Mouse (Mus musculus): ENCODE data around the gene Cers6.
A peak's percentile ranks its signal among the peaks of the same experiment; 100 is the strongest.

The Cers6 gene

DNA sequence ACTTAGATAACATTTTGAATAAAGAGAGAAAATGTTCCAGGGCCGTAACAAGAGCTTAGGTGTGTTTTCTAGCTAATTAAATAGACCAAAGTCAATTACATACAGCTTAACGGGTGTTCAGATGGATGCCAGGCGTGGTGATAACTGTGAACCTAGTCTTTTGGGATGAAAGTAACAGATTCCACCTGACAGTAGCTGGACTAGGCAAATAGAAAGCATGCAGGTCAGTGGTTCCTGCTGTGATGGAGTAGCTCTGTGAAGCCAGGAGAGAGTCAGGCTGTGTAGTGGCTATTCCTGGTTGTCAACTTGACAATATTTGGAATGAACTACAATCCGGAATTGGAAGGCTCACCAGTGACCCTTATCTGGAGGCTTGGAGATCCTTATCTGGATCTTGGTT is 56.3 kb downstream of the Cers6 start:
- no peak for DNase-seq (ENCODE audit: low spot score)

- DNase-seq (ENCODE audit: low spot score) = no peak
Observed at GRCm38 (mm10) chr2:68924344-68924743, 63.1 kb downstream of the Cers6 start.

DNA sequence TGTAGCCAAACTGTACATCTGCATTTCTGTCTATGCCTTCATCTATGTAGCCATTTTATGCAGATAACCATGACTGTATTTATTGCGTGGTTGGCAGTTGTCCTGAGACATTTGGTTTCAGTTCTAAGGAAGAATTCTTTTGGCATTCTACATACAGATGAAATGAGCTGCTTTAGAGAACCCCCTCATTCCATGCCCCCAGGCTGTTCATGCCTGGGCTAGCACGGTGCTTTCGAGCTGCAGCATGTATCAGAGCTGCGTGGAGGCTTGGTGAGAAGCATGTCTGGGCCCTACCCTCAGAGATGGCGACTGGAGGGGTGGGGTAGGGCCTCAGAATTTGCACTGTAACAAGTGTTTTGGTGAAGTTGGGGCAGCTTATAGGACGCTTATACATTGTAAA is 64.3 kb downstream of the Cers6 start:
- DNase-seq (ENCODE audit: low spot score) = no peak

- no peak for DNase-seq (ENCODE audit: low spot score)
Observed at GRCm38 (mm10) chr2:68926913-68927790, 65.9 kb downstream of the Cers6 start.

DNA sequence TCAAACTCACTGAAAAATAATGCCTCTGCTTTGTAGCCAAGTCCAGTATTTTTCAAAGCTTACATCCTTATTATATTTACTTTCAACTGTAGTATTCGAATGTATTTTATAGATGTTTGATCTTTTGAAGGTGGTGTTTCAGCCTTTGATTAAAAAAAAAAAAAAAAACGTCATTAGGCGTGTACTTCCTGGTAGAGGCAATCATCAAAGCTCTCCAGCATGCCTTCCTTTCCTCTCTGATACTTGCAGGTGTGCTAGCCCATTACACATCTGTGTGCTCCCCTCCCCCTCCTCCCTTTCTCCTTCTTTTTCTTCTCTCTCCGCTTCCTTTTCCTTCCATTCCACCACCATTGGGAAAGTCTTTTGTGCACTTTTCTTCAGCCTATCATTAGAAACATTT is 71.0 kb downstream of the Cers6 start:
- no peak for DNase-seq (ENCODE audit: low spot score)

DNA sequence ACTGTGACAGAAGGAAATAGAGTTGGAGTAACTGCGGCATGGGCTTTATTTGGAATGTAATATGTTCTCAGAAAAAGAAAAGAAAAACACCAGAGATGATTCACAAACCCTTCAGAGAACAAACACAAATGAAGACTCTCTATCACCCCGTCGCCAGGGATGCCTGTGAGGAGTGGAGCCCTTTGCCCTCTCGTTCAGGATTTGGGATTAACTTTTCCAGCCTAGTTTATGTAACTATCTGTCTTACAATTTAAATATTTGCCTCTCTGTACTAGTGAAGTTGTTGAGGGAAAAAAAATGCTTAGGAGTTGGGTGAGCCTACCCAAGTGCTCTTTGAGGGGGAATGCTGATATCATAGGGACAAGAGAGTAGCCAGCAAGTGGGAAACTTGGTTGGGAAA is 71.4 kb downstream of the Cers6 start:
- no peak for DNase-seq (ENCODE audit: low spot score)

GRCm38 (mm10) chr2:68934651-68935050 is 73.4 kb downstream of the Cers6 start:
- peak; percentile 50 for DNase-seq (ENCODE audit: low spot score)

DNA sequence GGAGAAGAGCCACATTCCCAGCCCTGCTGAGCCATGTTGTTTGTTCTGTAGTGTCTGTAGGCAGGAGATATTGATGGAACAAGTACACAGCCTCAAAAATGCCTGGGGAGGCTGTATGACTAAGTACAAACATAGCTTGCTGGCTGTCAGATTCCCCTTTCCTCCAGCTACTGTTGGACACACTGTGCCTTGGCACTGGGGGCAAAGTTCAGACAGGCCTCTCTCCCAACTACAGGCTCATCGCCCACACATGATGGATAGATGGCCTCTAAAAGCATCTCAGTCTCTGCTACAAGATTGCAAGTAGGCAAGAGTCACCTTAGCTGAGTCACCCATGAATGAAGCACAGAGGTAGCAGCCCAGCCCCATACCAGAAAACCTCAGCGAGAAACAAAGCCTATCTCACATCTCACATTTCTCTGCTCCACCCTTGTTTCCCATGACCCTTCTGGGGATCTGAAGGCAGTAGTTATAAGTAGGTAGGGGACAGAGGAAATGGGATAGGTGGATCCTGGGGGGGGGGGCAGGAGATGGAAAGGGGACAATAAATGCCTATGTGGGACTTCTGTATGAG is 74.6 kb downstream of the Cers6 start:
- DNase-seq (ENCODE audit: low spot score) = no peak

- no peak for DNase-seq (ENCODE audit: low spot score)
Observed at GRCm38 (mm10) chr2:68936773-68937172, 75.5 kb downstream of the Cers6 start.

DNA sequence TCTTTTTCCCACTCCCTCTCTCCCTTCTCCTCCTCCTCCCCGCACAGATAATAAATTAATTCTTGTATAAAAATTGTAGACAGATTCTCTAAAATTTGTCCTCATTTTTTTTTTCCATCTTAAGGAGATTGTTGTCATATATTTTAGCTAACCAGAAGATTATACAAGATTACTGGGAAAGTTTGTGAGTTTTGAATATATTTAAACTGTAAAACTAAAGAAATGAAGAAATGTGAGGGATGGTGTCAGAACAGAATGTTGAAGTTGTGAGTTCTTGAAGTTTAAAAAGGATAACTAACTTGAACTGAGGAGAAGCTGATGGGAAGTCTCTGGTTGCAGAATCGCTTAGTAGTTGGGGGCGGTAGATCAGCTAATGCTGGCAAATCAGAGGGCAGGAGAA is 76.6 kb downstream of the Cers6 start:
- DNase-seq (ENCODE audit: low spot score) = no peak

GRCm38 (mm10) chr2:68944898-68945297 is 83.7 kb downstream of the Cers6 start:
- no peak for DNase-seq (ENCODE audit: low spot score)

GRCm38 (mm10) chr2:68945976-68946375 is 84.7 kb downstream of the Cers6 start:
- DNase-seq (ENCODE audit: low spot score) = no peak

- DNase-seq (ENCODE audit: low spot score) = no peak
Observed at GRCm38 (mm10) chr2:68946819-68947218, 85.6 kb downstream of the Cers6 start.

DNA sequence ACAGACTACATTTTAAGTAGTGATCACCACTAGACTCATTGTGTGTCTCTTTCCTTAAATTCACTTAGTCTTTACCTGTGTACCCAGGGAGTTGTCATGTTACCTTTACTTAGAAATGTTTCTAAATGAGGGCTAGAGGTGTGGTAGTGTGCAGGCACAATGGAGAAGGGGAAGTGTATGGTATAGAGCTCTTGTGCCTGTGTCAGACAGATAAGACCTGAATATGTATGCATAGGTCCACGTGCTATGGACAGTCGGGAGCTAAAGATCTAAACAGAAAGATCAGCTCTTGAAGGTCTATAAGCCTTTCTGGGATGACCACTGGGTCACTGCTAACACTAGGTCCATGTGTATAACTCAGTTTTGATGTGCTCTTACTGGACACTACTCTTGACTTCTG is 87.9 kb downstream of the Cers6 start:
- no peak for DNase-seq (ENCODE audit: low spot score)

- peak; percentile 24 for DNase-seq (ENCODE audit: low spot score)
Observed at GRCm38 (mm10) chr2:68949728-68950127, 88.5 kb downstream of the Cers6 start.

DNA sequence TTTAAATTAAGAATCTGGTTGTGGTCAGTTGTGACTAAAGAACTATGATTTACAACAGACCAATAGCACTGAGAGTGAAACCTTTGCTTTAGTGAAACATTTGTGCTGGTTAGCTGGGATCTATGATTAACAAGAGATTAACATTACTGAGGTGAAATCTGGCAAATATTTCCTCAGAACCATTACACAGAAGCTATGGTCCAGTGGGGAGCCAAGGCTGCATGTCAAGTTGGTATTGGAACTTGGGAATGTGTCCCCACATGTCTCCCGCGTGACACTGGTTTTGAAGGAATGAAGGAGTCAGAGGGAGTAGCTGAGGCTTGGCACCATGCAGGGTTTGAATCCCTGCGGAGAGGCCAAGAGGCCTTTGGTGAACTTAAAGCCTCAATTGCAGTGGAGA is 90.5 kb downstream of the Cers6 start:
- no peak for DNase-seq (ENCODE audit: low spot score)

- no peak for DNase-seq (ENCODE audit: low spot score)
Observed at GRCm38 (mm10) chr2:68953688-68954087, 92.4 kb downstream of the Cers6 start.

DNA sequence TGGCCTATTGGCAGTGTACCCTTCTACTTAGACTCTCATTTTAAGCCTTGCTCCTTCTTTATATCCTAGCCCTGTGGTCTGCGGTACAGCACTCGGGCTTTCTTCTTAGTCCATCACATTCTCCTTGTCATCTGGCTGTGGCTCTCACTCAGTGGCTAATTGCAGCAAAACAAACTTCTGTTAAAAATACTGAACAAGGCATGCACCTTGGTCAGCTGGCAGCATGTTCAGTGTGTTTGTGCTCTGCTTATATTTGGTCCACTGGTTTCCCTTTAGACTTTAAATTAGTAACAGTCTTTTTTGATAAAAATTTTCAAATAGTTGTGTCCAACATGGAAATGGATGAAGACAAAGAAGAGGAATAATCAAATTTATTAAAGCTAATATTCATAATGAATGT is 94.3 kb downstream of the Cers6 start:
- DNase-seq (ENCODE audit: low spot score) = no peak

DNA sequence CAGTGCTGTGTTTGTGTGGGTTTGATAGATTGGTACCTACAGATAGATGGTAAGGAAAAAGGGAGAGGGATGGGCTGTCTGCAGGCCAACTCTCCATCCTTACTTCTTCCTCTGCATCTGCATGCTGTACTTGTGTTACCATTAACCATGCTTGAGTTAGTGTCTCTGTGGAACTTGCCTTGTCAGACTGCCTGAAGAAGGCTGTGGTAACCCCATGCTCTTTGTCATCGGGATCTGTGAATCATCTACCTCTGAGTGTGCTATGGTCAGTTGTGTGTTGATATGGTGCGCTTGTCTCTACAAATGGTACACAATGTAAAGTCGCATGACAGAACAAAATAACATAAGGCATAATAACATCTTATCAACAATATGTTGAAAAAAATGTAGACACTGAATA is 94.9 kb downstream of the Cers6 start:
- DNase-seq (ENCODE audit: low spot score) = no peak

DNA sequence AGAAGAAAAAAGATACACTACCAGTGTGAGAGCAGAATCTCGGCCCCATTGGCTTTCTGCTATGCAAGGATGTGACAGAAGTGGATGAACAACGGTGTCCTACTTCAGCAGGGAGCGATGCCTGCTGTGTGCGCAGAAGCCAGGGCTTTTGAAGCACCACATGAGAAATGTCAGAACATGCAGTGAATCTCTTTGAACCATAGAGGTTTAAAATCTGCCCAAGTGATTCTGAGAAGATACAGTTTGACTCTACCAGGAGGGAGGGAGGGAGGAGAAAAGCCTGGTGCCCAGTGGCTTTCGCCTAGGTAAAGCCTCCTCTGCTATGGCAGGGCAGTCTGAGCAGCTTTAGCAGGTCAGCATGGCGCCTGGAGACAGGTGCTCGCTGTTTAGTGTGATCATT is 96.6 kb downstream of the Cers6 start:
- no peak for DNase-seq (ENCODE audit: low spot score)

DNA sequence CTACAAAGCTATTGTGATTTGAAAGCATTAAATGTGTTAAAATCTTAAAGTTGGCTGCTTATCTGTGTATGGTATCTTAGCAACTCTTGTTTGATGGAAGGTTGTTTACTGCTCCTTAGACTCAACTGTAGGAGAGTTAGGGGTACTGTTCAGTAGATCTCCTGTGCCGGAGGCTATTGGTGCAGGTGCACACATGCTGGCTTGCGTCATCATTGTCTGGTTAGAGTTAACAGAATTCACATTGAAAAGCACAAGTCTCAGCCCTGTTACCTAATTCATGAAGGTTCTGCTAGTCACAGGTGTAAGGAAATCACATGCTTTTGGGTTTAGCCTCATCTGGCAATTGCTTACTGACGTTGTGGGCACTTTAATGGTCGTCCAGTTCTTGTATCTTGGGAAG is 98.3 kb downstream of the Cers6 start:
- DNase-seq (ENCODE audit: low spot score) = no peak

DNA sequence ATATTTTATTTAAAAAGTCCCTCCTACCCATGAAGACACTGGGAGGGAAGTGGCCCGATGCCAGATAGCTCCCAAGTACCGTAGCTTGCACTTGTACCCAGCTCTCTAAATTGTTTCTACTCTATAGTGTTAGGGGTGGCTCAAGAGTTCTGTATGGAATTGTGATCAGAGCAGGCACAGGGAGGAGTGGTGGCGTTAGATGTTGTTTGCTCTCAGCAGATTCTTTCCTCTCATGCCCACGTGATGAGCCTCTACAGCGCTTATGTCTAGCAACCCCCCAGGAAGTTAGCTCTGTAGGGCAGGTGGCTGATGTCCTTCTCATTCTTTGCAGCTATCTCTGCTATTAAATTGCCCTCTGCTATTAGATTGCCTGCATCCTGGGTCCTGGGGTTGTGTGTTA is 98.8 kb downstream of the Cers6 start:
- DNase-seq (ENCODE audit: low spot score) = no peak

- DNase-seq (ENCODE audit: low spot score) = no peak
Observed at GRCm38 (mm10) chr2:68960620-68961019, 99.4 kb downstream of the Cers6 start.

GRCm38 (mm10) chr2:68966360-68966759 is 105.1 kb downstream of the Cers6 start:
- no peak for DNase-seq (ENCODE audit: low spot score)

Data from ovary, adult 18-20 months (tissue).